Mouse (Mus musculus) embryo, embryonic 9.5 days (tissue): ENCODE results near the gene Tcfl5.

Experiments
- DNase-seq: peaks from one replicate; pipeline ENCODE4 v3.0.0-alpha.2; 2017; ENCODE audit errors: extremely low spot score

Tcfl5 gene

DNA sequence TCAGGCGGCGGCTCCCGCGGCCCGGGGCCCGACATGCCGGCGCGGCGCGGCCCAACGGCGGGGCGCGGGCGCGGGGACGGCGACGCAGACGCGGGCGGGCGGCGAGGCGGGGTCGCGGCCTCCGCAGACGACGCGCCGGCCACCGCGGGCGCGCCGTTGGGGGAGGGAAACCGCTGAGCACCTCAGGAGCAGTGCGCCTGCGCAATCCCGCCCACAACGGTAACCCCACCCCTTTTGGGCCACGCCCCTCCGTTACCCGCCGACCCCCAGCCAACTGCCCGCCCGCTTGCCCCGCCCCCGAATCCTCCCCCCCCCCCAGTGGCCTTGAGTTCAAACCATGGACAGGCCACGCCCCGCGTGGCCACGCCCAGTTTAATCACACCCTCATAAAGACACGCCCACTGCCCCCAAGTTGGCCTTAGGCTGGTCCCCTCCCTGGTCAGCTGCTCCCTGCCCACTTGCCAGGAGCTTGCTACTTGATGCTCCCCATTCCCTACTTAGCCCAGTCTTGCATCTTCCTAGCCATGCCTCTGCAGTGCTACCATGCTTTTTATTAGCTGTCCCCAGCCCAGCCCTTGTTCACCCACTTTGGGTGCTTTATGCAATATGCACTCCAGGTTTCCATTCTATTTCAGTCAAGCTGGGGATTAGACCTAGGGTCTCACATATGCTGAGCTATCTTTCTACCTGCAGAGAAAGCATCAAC lies at the start of gene Tcfl5:
TSS of gene Tcfl5 (minus strand) at position 154 of the 706 bp plus-strand sequence.
- DNase-seq: peak; percentile 18

GRCm38 (mm10) chr2:180689841-180690240 lies 47.3 kb upstream of the Tcfl5 start:
- DNase-seq: no peak

GRCm38 (mm10) chr2:180684031-180684430 lies 41.5 kb upstream of the Tcfl5 start:
- no peak for DNase-seq

- DNase-seq: no peak
Observed at GRCm38 (mm10) chr2:180683524-180683923, 41.0 kb upstream of the Tcfl5 start.

- DNase-seq: no peak
Observed at GRCm38 (mm10) chr2:180681225-180681624, 38.7 kb upstream of the Tcfl5 start.

- DNase-seq: peak; percentile 61
Observed at GRCm38 (mm10) chr2:180678609-180679140, 36.2 kb upstream of the Tcfl5 start.

DNA sequence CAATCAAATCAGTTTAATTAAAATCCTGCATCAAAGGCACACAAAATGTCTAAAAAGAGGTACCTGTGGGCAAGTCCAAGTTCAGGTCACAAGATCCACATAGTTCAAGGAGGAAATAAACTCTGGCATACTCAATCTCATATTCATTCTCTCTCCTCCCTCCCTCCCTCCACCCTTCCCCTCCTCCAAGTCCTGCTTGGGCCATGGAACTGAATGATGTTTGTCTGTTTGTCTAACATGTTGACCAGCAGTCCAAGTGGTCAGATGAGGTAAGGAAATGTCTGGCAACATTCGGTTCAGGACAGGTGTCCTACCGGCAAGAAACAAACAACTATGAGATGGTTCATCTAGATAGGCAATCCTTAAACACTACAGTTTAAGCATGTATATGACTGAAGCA lies 34.2 kb upstream of the Tcfl5 start:
- DNase-seq: no peak

DNA sequence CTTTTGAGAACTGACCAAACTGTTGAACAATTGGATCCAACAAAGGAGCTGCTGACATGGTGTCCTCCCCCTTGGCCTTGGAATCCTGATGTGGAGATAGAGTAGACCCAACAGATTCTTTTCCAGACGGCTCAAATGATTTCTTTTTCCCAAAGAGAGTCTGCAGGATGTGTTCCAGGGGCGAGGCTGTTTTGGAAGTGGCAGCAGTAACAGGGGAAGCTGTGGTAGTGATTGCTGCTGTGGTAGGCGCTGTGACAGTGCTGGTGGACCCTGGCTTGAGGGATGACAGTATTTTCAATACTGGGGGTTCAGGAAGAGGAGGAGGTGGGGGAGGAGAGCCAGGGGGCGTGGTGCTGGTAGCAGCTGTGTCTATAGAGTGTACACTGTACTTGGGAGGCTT lies 19.5 kb upstream of the Tcfl5 start:
- no peak for DNase-seq

DNA sequence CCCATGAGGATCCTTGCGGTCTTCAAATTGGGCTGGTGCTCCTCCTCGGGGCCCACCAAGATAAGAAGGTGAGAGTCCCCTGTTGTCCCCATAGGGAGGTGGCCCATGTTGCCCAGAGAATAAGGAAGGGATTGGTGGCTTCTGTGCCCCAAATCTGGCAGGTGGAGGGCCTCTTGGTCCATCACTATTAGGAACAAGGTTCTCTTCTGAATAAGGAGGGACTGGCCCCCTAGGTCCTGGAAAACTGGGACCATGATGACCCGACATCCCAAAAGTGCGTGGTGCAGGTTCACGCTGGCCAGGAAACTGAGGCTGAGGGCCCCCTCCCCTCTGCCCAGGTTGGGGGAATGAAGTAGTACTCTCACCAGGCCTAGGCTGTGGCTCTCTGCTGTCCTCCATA lies 18.0 kb upstream of the Tcfl5 start:
- no peak for DNase-seq

GRCm38 (mm10) chr2:180659353-180660150 lies 17.0 kb upstream of the Tcfl5 start:
- peak; percentile 32 for DNase-seq

DNA sequence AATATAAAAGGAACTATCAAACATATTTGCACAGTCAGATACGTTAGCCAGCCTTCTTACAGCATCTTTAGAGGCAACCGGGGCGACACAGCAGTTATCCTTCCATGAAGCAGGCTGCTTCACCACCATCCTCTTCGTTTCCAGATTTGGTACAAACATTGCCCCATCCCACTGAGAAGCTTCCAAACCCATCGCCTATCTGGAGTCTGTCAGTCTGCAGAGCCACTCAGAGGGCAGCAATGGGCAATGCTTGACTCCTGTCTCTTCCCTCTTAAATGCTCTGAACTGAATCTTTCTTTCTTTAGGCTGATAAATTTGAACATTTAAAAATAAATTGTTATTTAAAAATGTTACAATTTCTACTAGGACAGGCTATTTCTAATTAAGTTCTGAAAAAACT lies 15.9 kb upstream of the Tcfl5 start:
- DNase-seq: no peak

GRCm38 (mm10) chr2:180657394-180658013 lies 15.0 kb upstream of the Tcfl5 start:
- peak; percentile 67 for DNase-seq

GRCm38 (mm10) chr2:180655150-180655549 lies 12.6 kb upstream of the Tcfl5 start:
- no peak for DNase-seq

DNA sequence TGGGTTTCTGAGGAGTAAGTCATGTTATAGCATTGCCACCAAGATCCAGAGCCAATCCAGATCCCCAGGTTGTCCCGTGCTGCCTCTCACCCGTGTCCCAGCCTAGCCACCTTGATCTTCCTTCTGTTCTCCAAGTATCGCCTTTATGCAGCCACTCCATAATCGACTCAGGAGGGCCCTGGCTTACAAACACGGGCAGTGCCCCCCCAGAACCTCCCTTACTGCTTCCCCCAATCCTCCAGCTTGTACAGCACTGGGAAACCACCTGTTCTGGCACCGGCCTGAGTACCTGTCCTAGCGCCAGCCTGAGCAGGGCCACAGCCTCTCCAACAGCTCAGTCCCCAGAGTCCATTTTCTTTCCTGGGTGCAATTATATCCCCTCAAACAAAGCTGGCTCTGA lies 12.2 kb upstream of the Tcfl5 start:
- no peak for DNase-seq

GRCm38 (mm10) chr2:180646841-180647240 lies 4.3 kb upstream of the Tcfl5 start:
- DNase-seq: no peak

GRCm38 (mm10) chr2:180643626-180644025 lies 1.1 kb upstream of the Tcfl5 start:
- DNase-seq: no peak

DNA sequence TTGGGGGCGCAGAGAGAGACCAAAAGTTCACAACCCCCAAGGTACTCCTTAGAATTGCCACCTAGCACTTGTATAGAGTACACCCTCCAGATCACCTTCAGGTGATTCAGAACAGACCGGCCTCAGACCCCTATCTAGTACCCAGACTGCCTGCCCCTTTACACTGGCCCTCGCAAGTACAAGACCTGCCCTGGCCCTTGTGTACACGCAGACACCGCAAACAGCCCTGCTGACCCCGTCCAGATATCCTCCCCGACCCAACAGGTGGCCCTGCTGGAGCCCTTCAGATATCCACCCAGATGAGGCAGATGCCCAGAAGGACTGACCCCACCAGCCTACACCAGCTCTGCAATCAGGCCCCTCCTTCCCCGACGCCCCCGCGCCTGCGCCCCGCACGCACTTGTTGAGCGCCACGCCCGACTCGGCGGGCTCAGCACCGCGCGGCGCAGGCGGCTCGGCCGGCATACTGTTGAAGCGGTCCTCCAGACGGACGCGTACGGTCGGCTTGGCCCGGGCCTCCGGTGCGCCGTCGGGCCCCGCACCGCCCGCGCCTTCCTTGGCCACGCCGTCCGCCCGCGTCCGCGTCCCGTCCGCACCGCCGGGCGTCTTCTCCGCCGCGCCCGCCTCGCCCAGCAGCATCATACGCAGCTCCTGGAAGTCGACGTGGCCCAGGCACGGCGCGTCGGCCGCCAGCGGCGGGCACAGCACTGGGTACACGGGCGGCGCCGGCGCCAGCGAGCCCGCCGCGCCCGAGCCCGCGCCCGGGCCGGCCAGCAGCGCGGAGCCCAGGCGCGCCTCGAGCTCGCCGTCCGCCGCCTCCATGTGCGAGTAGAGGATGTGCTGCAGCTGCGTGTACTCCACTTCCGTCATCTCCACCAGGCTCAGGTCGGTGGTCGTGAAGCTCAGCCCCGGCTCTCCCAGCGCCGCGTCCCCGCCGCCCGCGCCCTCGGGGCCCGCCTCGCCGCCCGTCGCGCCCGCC lies 643 bp downstream of the Tcfl5 start:
- DNase-seq: peak; percentile 22

DNA sequence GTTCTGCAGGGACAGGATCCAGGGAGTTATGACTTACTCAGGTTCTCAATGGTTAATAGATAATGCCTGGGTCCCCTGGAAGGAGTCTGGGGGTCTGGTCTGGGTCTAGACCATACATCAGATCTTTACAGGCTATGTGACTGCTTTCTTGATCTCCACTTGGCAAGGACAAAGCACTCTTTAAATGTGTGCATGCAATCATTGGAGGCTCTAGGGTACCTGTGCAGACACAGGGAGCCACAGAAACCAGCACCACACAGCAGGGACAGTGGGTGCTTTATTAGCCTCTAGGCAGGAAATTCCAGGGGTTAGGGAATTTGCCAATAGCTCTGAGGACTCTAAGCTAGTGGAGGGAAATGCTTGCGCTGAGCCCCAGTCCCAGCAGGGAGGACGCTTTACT lies 30.6 kb downstream of the Tcfl5 start:
- DNase-seq: no peak

DNA sequence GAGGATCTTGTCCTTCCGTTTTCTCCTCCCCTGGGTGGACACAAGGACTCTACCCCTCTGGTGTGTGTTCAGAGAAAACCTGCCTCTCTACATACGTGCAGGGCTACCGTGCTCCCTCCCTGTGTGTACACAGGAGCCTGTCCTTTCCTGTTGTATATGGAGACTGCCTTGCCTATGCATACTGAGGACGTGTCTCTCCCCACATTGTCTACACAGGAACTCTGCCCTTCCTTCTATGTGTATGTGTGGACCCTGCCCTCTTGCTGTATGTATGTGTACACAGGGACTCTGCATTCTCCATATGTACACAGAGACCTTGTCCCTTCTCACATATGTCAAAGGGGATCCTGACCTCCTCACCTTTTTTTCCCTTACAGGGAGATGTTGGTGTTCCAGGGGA lies 32.2 kb downstream of the Tcfl5 start:
- no peak for DNase-seq

DNA sequence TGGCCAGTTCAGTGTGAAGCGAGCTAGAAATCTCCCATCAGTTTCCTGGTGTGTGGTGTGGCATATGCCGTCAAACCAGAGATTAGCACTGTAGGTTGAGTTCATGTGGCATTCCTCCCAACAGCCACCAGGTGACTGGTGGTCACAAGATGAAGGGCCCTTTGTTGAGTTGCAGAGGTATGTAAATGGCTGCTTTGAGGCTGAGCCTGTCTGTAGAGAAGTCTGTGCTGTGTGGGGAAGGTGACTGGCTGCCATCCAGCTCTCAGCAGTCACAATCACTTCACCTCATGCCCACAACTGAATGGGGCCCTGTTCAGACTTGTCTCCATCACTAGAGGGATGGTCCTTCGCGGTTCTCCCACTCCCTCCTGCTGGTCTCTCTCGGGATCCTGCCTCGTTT lies 37.7 kb downstream of the Tcfl5 start:
- no peak for DNase-seq

DNA sequence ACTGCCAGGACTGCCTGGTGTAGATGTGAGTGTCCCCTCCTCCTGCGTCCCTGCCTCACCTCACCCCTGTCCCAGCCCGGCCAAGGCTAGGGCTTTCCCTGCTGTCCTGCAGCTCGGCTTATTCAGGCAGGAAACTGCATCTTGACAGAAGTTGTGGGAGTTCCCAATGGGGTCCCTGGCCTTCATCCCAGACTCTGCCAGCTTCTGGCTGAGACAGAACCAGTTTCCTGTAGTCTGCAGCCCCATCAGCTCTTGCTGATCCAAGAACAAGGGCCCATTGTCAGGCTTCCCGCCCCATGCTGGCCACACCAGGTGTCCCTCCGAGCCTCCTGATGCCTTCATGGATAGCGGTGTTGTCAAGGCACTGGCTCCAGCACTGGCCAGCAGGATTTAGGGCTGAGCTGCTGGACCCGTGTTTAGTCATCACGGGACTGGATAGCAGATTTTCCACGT lies 41.9 kb downstream of the Tcfl5 start:
- no peak for DNase-seq
